Mouse (Mus musculus) left cerebral cortex, adult 18-20 months (tissue): ENCODE results near the gene Gm15517. TPM values are rescaled to one million over a fixed set of nuclear protein-coding genes. Genes with fewer than 3 reads are reported as not detected.
"Not testable (repeated sequence)": the region's sequence is repeated elsewhere in the genome, so short reads cannot be mapped to it uniquely, and the experiment has no call there.

Source experiments
- DNase-seq, 2 experiments: peaks; one replicate each; pipeline ENCODE4 v3.0.0; 2021 to 2022; ENCODE audit warnings: low spot score in 2 of 2, mixed read lengths in 1 of 2
- long read RNA-seq, 2 experiments: library from polyadenylated mRNA; stranded (forward); transcript quantifications; one replicate each; pipeline ENCODE4 v2.0.0; 2021
- total RNA-seq, 2 experiments: library from RNA; stranded (reverse); gene quantifications; 2 replicates each; pipeline ENCODE4 v1.2.3; 2021

The Gm15517 gene
- not detected for total RNA-seq
- long read RNA-seq, experiment 1 = 0 reads
- long read RNA-seq, experiment 2 = 0 reads

DNA sequence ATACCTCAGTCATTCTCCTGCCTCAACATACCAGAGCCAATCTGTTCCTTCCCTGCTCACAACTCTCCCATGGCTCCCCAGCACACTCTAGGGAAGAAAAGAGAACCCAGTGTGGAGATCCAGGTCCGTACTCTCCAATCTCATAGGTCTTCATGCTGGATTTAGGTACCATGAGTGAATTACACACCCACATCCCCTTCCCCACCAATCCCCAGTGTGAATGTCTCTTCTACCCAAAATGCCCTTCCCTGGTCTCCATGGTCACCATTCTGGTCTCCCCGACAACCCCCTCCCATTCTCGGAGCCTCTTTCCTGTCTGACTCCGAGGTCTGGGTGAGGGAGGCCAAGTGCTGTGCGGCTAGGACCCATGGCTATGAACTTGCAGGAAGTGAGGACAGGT is at the start of gene Gm15517:
TSS of gene Gm15517 (plus strand) at position 301 of the 400 bp plus-strand sequence.
- no peak for DNase-seq

DNA sequence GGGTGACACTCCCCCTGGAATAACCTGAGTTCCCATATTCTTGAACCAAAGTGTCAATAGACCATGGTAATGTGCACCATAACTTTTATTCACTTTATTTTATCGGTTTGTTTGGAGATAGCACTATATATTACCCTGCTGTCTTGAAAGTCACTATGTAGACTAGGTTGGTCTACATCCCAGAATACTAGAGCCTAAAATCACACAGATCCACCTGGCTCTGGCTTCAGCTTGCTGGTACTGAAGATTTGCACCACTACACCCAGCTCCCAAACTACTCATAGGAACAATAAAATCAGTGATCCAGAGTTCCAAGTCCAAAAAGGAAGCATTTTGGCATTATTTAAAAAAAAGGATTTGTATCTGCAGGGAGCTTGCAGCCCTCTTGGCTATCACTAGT is 45.6 kb upstream of the Gm15517 start, which contains the start of gene Klk1b5:
TSS of gene Klk1b5 (plus strand) at position 301 of the 400 bp plus-strand sequence.
- no peak for DNase-seq

DNA sequence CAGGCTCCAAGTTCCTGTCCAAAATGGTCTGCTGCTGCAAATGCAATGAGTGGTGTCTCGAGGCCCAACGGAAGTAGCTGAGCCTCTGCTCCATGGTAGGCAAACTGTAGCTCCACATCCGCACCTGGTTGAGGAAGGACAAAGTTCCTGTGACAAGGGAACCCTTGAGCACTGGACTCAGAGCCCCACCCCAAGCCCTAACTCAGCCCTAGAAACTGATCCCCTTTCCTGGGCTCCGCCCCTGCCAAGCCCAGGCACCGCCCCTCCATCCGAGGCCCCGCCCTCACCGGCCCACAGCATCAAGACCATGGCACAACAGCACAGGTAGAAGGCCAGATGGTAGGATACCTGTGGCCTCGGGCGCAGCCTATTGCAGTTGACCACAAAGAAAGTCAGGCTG is 39.6 kb upstream of the Gm15517 start:
- not testable (repeated sequence) for DNase-seq

GRCm38 (mm10) chr7:44222335-44222734 is 38.9 kb upstream of the Gm15517 start:
- not testable (repeated sequence) for DNase-seq

DNA sequence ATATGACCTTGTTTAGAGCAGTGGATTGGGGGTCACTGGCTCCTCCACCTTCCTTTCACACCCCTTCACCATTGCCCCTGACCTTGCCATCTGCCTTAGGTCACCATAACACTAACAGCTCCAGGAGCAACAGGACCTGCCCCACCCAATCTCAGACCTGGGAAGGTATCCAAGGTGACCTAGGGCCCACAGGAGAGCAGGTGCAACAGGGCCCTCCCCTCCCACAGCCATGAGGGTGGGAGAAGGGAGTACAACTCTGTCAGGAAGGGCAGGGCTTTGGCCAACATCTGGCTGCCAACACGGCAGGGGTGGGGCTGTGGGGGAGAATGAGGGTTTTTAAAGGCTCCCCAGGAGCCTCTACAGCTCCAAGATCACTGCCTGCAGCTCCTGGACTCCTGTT is 36.2 kb upstream of the Gm15517 start, which contains the start of gene Klk1:
TSS of gene Klk1 (plus strand) at position 285 of the 400 bp plus-strand sequence.
- no peak for DNase-seq

DNA sequence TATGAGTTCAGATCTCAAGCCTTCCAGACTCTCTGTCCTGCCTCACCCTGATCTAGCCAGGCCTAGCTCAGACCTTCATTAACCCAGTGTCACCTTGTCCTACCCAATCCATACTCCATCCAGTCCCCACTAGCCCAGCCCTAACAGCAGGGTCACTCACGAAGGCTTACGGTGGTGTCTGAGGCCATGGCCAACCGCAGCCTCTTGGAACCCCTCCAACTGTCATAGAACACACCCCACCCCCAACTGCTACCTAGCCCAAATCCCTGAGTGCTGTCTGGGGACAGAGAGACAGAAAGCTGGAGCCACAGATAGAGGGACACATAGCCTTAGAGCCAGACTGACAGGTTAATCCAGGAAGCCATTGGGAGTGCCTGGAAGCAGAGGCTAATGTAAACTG is 25.3 kb upstream of the Gm15517 start, which contains the start of gene Gm36864:
TSS of gene Gm36864 (plus strand) at position 269 of the 400 bp plus-strand sequence.
- no peak for DNase-seq

GRCm38 (mm10) chr7:44239913-44240312 is 21.3 kb upstream of the Gm15517 start:
- DNase-seq = no peak

- DNase-seq = no peak
Measured at GRCm38 (mm10) chr7:44240712-44241111, 20.5 kb upstream of the Gm15517 start.

GRCm38 (mm10) chr7:44241163-44241562 is 20.1 kb upstream of the Gm15517 start:
- no peak for DNase-seq

GRCm38 (mm10) chr7:44244080-44244479 is 17.2 kb upstream of the Gm15517 start:
- DNase-seq = no peak

- peak; percentile 87 to 90 for DNase-seq
Measured at GRCm38 (mm10) chr7:44246055-44246983, 14.9 kb upstream of the Gm15517 start, which contains the start of the genes 1700028J19Rik and 2410002F23Rik. TSS of gene 1700028J19Rik (minus strand) at chr7:44246695. TSS of gene 2410002F23Rik (plus strand) at chr7:44246722.

DNA sequence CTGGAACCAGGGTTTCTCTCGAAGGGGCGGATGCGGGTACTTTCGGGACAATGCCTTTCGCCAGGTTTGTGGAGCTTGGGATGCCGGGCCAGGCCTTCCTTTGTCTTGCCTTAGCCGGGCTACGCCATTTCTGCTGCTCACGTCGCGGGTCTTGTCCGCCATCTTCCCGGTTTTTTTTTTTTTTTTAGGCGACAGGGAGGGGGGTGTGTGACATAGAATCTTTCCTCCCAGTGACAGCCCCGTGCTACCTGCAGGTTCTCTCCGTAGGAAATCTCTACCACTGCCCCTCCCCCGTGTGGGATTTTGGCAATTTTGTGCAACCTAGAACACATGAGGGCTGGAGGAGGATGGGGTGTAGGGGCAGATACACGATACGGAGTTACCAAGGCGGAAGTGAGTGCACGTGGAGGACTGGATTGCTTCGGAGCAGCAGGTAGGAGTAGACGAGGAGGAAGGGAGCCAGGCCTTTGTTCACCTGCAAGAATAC is 14.2 kb upstream of the Gm15517 start:
- DNase-seq = peak in 1 of 2 experiments; percentile 38

GRCm38 (mm10) chr7:44247971-44248370 is 13.3 kb upstream of the Gm15517 start:
- no peak for DNase-seq

GRCm38 (mm10) chr7:44249248-44249647 is 12.0 kb upstream of the Gm15517 start:
- DNase-seq = no peak

- not testable (repeated sequence) for DNase-seq
Measured at GRCm38 (mm10) chr7:44250732-44251275, 10.4 kb upstream of the Gm15517 start.

DNA sequence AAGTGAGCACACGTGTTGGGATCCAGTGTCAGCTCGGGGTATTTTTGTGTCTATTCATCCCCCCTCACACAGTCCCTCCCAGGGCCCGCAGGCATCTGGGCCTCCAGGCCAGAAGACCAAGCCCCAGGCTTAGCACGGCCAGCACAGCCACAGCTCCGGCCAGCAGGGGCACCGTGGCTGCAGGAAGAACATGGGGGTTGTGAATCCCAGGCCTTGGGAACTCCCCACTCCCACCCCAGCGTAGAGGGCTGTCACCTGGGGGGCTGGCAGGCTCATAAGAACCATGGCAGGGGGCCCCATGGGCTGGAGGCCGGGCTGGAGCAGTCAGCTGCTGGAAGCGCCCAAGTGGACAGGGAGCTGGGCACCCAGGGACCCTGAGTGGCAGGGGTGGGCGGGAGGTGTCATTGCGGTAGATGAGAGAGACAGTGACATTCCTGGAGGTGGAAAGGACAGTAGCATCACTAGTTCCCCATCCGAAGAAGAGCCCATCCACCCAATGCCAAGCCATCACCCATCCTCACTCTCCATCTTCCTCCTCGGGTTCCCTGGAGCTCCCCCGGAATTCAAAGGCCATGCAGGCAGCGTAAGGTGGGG is 8.1 kb upstream of the Gm15517 start:
- DNase-seq = no peak

- DNase-seq = no peak
Measured at GRCm38 (mm10) chr7:44254930-44255329, 6.3 kb upstream of the Gm15517 start.

- no peak for DNase-seq
Measured at GRCm38 (mm10) chr7:44257278-44257677, 4.0 kb upstream of the Gm15517 start, which contains the start of gene Acp4. TSS of gene Acp4 (minus strand) at chr7:44257378.

GRCm38 (mm10) chr7:44260410-44260809 is 837 bp upstream of the Gm15517 start:
- no peak for DNase-seq

DNA sequence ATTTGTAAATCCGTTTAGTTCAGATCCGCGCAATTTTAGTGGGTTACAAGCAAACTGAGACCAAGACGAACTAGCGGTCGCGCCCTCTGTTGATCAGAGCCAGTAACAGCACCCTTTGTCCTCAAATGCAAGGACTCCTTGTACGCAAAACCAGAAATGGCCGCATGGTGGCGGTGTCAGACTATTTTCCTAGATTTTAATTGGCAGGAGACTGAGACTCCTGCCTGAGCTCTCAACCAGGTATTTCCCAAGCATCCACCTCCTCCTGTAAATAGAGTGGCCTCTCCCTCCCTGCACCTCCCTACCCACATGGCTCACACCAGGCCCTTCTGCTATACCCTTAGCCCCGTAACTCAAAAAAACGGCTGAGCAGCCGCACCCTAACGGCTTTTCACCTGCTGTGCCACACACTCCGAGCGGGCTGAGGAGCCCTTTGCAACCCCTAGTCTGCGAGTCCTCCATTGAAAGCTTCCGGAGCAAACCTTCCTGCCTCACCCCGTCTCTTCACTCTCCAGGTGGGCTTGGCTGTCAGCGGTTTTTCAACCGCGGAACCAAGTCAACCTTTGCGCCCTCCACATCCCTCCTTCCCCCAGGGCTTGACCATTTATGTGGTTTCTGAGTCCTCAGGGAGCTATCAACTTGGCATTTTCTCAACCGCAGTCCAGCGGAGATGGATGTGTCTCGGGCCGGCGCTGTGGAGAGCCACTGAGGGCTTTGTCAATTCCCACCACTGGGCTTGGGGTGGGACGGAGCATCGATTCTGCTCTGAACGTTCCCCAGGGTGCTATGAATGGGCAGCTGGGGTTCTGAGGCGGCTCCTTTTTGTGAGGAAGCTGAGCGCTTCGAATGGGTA is 1.8 kb downstream of the Gm15517 start:
- DNase-seq = peak; percentile 96 to 99
